Mouse (Mus musculus) lung, adult 2 months (tissue): ENCODE measurements at regions not wholly inside any gene's neighbourhood (a gene's known extent, or its start where the extent isn't known, plus 50 kb on each side); places are given as distances from the start of the nearest gene placed in this dataset.

Experiments
- CTCF ChIP-seq: fragments of 200-500 bp; IDR thresholded peaks from 2 replicates; pipeline ENCODE4 v1.5.1; 2011; ENCODE audit warnings: mild to moderate bottlenecking, low read length, control low read depth; ENCODE audit not compliant: insufficient read depth
- POLR2A ChIP-seq: fragments of 200-500 bp; IDR thresholded peaks from 2 replicates; pipeline ENCODE4 v1.6.1; 2011; ENCODE audit warnings: low read depth, mild to moderate bottlenecking, control low read depth, low read length, borderline replicate concordance; ENCODE audit errors: extremely low read depth

DNA sequence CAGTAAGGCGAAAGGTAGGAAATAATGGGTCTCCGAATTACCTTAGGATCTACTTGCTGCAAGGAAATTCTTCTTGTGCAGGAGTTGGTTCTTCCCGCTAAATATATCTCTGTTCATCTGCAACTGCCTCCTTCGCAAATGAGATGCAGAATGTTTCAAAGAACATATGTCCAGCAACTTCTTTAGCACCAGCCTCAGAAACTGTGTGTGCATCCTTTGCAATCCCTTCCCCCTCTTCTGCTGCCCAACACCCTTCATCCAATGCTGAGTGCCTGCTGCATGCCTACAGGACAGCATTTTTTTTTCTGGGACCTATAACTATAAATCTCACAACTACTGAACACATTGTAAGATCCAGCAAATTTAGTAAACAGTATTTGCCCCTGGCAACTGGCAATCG lies 402.1 kb downstream of the Rnf144a start:
- no peak for TF ChIP-seq POLR2A
- no peak for TF ChIP-seq CTCF
